Mouse (Mus musculus): ENCODE measurements around the gene Rhoh.

Rhoh gene

GRCm38 (mm10) chr5:65860281-65861000 lies 572 bp upstream of the Rhoh start:
- no peak for DNase-seq

- DNase-seq = no peak
Measured at GRCm38 (mm10) chr5:65862217-65862927, 1.4 kb downstream of the Rhoh start.

- DNase-seq = no peak
Measured at GRCm38 (mm10) chr5:65863349-65863749, 2.3 kb downstream of the Rhoh start.

GRCm38 (mm10) chr5:65864486-65864885 lies 3.5 kb downstream of the Rhoh start:
- DNase-seq = no peak

GRCm38 (mm10) chr5:65864946-65865345 lies 3.9 kb downstream of the Rhoh start:
- DNase-seq = no peak

- no peak for DNase-seq
Measured at GRCm38 (mm10) chr5:65866591-65866990, 5.6 kb downstream of the Rhoh start.

GRCm38 (mm10) chr5:65867380-65868116 lies 6.5 kb downstream of the Rhoh start:
- DNase-seq = no peak

GRCm38 (mm10) chr5:65868419-65868818 lies 7.4 kb downstream of the Rhoh start:
- DNase-seq = no peak

GRCm38 (mm10) chr5:65869660-65870059 lies 8.6 kb downstream of the Rhoh start:
- DNase-seq = no peak

- DNase-seq = no peak
Measured at GRCm38 (mm10) chr5:65871276-65871875, 10.4 kb downstream of the Rhoh start.

- no peak for DNase-seq
Measured at GRCm38 (mm10) chr5:65873212-65873611, 12.2 kb downstream of the Rhoh start.

- DNase-seq = no peak
Measured at GRCm38 (mm10) chr5:65875269-65875668, 14.3 kb downstream of the Rhoh start.

- DNase-seq = no peak
Measured at GRCm38 (mm10) chr5:65878367-65878766, 17.4 kb downstream of the Rhoh start.

GRCm38 (mm10) chr5:65881254-65881653 lies 20.2 kb downstream of the Rhoh start:
- DNase-seq = no peak

- DNase-seq = no peak
Measured at GRCm38 (mm10) chr5:65882476-65883205, 21.6 kb downstream of the Rhoh start.

GRCm38 (mm10) chr5:65883355-65883754 lies 22.3 kb downstream of the Rhoh start:
- no peak for DNase-seq

- no peak for DNase-seq
Measured at GRCm38 (mm10) chr5:65885699-65886443, 24.9 kb downstream of the Rhoh start.

- no peak for DNase-seq
Measured at GRCm38 (mm10) chr5:65888102-65888501, 27.1 kb downstream of the Rhoh start.

- DNase-seq = peak; percentile 25
Measured at GRCm38 (mm10) chr5:65888998-65889397, 28.0 kb downstream of the Rhoh start.

GRCm38 (mm10) chr5:65891251-65891826 lies 30.3 kb downstream of the Rhoh start:
- DNase-seq = peak; percentile 86

- DNase-seq = no peak
Measured at GRCm38 (mm10) chr5:65895121-65895692, 34.2 kb downstream of the Rhoh start.

All from retina, postnatal 1 day (tissue).